Mouse (Mus musculus) thymus, adult 18-20 months (tissue): ENCODE measurements at regions not wholly inside any gene's neighbourhood (a gene's known extent, or its start where the extent isn't known, plus 50 kb on each side); places are given as distances from the start of the nearest gene placed in this dataset.
A peak's percentile ranks its signal among the peaks of the same experiment; 100 is the strongest.

Experiments
- DNase-seq, 2 experiments: peaks; one replicate each; pipeline ENCODE4 v3.0.0; 2022; ENCODE audit warnings: mixed read lengths in 2 of 2

DNA sequence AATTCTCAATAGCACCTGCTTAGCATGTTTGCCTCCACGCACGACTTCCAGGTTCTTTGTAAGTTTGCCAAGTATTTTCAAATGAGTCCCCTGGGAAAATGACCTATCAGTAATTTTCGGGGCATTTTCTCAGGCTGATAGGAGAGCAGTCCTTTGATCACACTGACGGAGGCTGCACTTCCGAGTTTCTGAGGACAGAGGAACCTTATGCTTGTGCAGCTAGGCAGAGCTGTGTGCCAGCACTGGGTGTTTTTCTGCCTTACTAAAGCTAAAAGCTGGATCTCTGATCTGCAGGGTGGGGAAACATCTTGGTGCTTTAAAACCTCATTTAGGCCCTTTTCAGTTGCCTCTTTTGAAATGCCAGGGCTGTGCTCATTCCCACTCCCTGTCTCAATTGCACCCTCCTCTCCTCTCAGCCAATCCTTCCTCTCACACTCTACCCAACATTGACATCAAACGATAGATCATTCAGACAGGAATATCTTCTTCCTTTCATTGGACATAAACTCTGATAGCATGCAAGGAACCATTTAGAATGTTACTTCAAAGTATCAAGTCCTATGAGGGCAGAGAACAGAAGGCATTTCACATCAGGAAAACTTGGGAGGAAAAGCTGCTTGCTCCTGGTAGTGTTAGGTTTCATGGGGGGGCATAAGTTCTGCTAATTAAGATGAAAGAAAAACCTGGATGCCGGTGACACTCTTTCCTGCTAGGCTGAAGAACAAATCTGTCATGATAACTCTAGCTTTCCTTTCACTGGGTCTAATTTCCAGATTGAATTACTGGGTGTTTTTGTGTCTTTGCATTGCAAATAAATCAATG, 95.3 kb downstream of the Lurap1l start:
- no peak for DNase-seq

DNA sequence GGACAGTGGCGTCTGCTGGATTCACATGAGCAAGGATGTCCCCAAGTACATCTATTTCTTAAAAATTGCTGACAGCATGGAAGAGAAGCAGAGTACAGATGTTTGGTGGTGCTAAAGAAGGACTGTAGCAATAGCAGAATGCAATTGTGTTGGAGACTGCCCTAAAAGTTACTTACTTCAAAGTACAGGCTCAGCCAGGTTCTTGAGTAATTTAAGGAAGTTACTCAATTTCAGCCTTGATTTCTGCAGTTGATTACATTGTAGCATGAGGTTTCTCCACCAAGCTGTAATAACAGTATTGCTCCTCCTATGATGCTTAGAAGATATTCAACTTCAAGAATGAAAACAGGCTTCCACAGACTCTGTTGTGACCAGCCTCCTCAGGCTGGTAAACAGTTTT, 96.1 kb downstream of the Lurap1l start:
- no peak for DNase-seq

DNA sequence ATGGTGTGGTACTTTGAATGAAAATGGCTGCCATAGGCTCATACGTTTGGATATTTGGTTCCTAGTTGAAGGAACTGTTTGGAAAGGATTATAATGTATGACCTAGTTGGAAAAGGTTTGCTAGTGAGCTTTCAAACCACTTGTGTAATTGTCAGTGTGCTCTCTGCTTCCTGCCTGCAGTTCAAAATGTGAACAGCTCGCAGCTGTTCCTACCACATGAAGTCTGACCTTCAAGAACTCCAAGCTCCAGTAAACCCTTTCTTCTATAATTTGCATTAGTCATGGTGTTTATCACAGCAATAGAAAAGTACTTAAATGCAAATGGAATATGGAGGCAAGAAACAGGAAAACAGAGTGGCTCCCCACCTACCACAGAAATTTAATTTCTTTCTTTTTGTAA, 111.4 kb downstream of the Lurap1l start:
- no peak for DNase-seq

DNA sequence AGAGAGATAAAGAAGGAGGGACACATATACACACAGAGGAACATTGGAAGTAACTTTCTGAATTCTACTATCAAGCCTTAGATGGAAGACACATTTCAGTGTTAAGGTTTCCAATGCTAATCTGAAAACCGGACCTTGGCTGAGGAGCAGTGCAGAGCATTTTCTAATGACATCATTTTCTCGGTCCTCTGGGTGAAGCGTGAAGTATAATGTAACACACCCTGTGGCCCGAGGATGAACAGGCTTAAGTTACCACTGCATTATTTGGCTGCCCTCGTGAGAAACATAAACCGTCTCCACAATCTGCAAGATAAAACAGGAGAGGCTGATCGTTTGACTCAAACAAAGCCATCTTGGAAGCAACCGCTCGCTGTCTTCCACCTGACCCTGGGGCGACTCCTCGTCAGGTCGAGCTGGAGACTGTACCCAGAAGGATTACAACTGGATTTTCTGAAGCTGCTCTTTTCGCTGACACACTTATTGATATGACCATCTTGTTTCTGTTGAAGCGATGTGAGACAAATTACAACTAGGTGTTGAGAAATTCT, 113.1 kb downstream of the Lurap1l start:
- DNase-seq, result no peak

DNA sequence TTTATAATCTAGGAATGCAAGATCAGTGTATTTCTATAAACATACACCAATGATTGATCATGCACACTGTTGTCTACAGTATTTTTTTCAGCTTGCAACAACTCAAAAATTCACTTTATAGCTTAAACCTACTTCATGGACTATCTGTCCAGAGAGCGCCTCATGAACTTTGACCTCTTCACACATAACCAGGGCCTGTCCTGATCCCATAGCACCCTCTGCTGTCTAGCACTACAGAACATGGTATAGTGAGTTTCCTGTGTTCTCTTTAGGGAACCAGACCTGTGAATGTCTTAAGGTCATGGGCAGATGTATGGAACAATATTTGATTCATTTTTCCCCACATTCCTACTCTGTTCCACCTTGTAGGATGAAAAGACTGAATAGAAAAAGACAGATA, 117.1 kb downstream of the Lurap1l start:
- no peak for DNase-seq

DNA sequence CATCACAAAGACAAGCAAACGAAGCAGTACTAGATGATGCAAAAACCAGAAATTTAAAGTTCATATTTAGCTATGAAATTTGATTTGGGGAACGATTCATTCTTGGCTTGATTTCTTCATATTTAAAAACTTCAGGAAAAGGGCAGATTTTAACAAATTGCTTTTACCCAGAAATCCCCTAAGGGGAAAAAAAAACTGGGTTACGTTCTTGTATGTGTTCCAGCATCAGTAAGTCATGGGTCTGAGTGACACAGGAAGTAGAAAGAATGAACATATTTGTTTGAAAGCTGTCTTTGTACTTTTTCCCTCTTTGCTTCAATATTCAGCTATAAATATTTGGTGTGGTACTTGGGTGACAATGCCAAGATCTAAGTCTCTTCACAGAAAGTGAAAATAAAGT, 120.2 kb downstream of the Lurap1l start:
- DNase-seq, result no peak

DNA sequence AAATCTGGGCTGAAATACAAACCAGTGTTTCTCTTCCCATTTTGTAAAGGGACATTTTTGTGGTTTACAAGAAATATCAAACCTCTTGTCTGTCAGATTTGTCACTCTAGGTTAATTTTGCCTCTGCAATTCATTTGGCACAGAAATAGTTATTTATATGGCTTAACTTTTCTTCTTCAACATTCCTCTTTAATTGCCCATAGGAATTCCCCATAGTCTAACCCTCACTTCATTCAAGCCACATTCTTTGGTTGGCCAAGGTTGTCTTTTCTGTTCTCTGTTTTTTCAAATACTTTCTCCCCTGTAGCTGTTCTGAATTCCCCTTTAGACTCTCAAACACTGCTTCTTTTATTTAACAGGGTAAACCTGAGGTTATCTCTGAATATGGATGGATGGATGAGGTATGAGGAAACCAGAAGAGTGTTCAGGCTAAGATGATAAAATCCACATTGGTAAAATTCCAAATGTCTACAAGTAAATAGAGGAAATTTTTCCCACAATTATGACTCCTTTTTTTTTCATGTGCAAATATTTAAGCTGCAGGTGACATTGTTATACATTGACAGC, 127.0 kb downstream of the Lurap1l start:
- no peak for DNase-seq

DNA sequence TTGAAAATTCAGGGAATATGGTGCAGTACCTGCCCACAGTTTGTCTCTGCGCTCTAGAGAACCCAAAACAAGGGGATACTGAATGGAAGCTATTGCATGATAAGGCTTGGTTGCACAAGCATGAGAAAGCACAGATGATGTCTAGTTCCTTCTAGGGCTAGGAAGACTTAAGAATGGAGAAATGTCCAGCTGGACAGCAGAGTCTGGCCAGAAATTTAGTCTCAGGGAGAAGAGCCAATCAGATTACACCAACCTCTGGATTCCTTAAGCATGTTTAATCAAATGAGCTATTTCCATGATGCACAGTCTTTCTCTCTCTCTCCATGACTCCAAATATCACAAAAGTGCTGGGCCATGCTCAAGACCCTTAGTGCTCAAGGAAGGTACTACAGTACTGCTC, 147.8 kb downstream of the Lurap1l start:
- DNase-seq, result no peak

DNA sequence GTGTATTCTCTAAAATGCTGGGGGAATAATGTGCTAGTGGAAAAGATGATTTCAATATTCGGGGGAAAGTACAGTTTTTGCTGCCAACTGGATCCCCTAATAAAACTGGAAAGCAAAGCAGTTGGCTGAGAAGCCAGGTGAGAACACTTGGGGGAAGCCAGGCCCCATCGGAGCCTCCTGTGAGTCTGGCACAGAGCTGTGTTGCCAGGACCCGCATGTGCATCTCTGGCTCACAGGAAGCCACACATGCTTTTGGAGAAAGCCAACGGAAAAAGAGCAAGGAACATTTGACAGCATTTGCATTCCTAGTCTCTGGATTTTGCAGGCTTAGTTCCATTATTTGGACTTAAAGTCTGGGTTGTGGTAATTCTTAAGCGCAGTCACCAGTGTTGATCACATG, 148.4 kb downstream of the Lurap1l start:
- DNase-seq, result no peak

DNA sequence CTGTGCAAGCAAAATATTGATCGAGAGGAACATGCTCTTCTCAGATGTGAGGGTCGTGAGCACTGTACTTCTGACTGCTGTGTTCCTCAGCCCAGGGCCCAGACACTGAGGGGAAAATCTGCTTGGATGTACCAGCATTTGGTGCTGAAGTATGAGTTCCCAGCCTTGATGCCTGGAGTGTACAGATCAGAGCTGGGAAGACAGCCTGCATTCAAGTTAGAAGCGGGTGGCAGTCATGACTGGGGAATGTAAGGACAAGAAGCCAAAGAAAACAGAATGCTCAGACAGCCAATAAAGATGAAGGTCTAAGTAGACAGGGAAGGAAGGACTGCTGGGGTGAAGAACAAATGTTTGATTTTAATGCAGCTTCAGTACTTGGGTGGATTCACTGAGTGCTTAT, 148.9 kb downstream of the Lurap1l start:
- no peak for DNase-seq

DNA sequence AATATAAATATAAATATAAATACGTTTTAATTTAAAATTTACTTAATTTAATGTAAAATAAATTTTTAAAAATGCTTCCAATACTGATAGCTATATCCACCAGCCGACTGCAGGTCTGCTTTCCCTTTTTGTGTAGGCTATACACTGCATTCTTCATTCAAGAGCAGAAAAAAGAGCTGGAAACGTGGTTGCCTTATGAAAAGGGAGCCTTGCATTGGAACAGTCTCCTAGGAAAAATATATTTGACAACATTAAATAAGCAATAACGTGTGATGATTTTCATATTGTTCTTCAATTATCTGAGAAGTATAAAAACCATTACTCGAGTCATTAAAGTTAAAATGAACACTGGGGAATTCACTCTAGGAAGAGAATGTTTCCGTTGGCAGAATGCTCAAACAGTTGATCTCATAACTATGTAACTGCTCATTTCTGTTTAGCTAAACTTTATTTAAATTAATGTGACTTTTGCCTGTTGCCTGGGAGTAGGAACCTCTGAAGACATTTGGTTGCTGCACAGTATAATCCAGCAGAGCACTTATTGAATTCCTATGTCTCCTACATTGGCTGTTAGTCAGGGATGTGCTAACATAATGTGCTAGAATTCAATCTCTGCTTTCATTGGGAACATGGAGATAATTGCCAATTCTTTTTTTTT, 172.0 kb downstream of the Lurap1l start:
- no peak for DNase-seq

DNA sequence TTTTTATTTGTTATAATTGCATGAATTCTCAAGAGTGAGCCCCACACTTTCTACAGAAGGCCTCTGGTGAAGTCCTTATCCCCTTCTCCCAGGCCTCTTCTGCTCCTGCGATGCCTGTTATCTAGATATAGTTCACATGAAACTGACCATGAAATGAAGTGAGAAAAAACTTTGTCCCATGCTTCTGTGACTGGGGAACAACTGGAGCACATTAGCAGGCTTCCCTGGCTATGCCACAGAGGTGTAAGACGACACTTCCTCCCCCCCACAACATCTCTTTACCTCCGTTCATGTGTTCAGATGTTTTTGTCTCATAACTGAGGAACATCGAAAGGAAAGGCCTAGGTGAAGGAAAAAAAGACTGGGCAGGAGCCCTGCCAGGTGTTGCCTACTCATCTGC, 174.7 kb downstream of the Lurap1l start:
- no peak for DNase-seq

DNA sequence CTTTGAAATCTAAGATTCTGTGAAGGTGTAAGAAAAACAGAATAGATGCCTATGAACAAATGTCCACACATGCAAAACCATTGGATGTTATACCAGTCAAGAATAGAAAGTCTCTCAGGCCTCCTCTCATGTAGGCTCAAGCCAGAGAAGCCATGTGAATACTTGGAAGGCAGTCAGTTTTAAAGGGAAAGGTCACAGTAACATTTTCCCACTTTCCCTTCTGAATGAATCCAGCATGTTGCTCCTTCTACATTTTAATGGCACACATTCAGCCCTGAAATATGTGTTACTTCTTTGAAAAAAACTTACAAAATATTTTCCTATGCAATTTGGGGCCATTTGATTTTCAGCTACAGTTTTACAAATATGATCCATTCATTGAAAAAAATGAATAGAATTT, 186.1 kb downstream of the Lurap1l start:
- no peak for DNase-seq

DNA sequence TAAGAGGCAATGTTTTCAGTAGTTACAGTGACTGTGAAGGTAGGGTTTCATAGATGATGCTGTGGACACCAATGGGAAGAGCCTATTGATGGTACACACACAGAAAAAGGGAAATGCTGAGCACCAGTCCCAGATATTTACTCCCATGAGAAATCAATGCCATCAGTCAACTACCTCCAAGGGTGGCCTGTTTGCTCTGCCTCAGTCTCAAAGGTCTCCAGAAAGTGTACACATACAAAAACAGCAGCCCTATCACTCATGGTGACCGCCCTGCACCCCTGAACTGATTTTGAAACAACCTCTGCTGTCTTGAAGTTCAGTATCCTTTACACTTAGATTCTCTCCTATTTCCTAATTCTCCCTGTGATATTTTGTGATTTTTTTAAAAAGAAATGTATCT, 187.2 kb downstream of the Lurap1l start:
- DNase-seq, result no peak

DNA sequence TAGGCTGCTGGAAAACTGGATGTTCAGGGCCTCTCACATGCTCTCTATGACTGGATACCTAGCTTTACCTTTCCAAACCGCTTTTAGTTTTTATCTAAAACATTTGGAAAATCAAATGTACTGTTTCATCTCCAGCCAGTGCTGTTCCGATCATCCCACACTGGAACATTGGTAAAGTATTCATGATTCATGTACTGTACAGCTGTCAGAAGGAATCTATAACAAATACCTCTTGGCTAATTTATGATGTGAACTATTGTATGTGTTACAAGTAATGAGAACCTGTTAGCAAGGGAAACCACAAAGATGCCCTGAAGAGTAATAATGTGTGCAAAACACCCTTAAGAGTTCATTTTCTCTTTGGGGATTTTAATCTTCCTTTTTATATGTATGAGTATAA, 190.6 kb downstream of the Lurap1l start:
- no peak for DNase-seq

DNA sequence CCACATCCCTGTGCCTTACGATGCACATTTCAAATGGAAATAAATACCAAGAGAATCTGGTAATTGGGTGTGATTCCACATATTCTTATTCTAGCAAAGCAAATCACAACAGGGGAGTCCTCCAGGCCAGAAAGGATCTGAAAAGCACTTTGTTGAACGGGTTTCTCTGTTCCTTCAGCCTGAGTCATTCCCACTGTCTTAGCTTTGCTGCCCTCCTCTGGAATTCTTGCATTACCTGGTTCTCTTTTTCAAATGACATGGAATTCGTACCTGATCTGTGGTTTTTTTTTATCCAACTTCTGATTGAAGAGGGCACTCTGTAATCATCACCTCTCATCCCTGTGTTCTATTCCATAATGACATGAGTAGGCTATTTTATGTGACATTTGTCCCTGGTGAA, 200.9 kb downstream of the Lurap1l start:
- DNase-seq, result no peak

DNA sequence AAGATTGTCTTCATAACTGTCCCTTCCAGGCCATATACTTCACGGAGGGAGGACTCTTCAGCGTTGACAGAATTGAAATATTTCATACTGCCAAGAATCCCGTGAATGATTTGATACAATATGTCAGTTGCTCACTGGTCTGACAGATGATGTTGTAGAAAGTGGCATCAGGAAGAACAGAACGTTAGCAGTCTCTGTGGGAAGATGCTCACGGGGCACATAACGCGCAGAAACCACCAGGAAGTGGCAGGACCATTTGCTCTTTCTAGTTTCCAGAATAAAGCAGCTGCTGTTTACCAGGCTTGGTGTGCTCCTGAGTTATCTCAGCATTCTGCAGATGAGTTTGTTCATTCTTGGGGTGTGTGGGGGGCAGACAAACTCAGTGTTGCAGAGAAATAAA, 206.0 kb downstream of the Lurap1l start:
- no peak for DNase-seq

DNA sequence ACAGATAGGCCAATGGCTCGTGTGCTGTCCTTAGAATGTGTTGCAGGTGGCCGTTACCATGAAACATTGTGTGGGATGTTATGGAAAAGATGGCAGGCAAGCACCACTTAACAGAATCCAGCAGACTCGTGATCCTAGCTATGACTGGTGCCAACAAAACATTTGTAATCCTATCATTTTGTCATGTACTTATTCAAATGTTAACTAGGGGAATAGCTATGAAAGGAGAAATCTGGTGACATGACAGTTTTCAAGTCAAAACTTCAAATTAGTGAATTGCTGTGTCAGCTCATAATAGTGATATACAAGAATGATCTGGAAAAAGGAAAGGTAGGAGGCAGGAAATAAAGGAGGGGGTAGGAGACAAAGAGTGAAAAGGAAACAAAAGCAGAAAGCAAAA, 213.7 kb downstream of the Lurap1l start:
- DNase-seq, result no peak

DNA sequence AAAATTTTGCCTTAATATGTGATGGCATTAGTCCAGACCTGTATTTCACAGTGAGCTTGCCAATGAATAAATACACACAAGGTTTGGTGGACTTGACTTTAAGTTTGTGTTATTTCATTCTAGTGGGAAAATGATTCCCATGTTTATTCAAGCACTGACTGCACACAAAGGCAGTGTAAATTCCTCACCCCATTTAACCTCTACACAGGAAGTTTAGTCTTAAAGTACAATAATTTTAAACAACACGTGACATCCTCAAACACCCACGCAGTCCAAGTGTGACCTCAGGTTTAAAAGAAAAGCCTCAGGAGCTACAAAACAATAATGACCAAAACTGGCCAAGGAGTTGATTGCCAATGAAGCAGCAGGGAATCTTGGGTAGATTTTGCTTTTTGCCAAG, 219.4 kb downstream of the Lurap1l start:
- DNase-seq, result no peak

DNA sequence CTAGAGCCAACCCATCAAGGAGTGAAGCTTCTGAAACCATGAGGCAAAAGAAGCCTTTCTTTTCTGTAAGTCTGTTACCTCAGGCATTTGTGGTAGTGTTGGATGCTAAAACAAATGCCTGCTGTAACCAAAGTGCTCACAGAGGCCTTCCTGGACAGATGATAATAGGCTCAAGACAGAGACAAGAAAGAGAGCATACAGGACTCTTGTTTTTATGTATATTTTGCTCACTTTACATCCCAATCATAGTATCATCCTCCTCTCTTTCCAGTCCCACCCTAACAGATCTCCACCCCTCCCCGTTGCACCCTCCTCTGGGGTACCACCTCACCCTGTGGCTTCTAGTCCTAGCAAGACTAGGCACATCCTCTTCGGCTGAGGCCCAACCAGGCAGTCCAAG, 262.7 kb downstream of the Lurap1l start:
- DNase-seq, result no peak

DNA sequence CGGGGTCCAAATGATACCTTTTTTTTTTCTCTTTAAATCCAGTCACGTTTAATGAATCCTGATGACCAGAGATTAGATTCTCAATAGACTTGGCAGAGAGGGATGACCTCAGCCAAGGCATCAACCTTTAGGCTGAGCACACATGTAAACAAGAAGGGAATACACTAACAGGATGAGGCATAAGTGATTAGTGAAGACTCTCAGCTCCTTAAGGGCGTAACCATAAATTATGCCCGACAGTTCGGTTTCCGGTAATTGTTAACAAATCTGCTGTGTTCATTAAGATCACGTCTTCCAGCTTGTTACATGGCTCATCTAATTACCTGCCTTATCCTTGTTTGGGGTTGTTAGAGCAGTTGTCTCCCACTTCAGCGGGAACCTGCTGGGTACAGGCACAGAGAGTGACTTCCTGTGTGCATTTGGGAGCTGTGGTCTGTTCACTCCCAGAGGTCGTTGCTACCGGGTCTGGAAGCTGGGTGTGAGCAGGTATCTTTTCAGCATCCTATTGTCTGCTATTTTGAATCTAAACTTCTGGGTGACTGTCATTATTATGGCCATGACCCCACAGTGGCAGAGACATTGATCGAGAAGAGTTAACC, 265.1 kb downstream of the Mpdz start:
- DNase-seq, result no peak

DNA sequence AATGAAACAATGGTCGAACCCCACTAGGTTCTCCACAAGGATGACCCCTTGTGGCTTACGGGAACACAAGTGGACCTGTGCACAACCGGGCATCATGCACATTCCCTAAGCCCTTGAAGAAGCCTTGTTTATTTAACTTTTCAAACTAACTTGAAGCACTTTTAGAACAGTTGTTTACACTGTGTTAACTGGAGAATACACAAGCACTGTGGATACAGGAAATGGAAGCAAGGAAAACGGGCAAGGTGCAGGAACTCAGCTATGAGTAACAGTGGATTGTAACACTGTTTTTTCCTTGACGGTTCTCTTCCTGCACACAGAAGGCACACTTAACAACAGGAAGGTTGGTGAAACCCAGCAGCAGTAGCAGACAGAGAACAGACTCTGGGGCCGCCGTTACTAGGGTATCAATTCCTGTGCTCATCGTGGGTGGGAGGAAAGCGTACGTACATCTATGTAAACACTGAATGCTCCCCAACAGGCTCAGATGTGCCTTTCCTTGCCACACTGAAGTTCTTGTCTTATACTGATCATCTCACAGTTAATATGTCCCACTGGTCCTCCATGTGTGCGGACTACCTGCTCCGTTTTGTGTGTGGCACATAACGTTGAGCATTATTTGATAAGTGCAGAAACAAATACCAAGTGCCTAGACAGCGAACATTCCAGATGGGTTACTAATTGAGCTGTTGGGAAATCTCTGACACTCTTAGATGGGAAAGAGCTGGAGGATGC, 264.4 kb downstream of the Mpdz start:
- no peak for DNase-seq

DNA sequence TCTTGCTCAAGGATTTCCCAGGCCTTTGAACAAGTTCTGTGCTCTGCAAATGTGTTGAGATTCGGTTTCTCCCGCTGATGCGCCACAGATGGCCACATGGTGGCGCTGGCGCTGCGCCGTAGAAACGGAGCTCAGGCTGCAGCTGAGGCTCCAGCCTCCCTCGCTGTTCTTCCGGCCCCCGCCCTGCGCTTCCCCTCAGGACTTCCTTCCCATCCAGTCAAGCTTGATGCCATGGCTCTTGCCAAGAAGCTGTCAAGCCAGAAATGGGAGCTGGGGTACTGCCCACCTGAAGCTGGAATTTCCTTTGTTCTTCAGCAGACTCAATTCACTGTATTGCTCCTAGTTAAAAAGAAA, 263.9 kb downstream of the Mpdz start:
- DNase-seq, result peak in 1 of 2 experiments; percentile 3
